Mouse (Mus musculus): ENCODE measurements at regions not wholly inside any gene's neighbourhood (a gene's known extent, or its start where the extent isn't known, plus 50 kb on each side); places are given as distances from the start of the nearest gene placed in this dataset.
"Not testable (repeated sequence)": the region's sequence is repeated elsewhere in the genome, so short reads cannot be mapped to it uniquely, and the experiment has no call there.

DNA sequence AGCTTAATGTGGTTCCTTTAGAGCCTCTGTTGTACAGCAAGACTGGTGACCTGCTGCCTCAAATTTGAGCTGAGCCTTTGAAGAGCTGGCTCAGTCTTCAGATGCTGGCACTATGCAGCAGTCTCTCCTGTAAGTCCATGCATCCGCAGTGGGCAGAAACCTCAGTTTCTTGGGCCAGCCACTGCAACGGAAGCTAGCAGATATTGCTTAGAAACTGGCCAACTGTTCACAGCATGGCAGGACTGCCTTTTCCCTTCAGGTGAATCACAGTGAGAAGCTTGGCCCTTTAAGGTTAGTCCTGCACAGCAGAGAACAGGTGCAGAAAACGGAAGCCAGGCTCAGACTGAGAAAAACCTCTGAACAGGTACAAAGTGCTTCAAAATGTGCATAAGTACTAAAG, 1976.8 kb upstream of the G6pd2 start:
- Histone ChIP-seq H3K36me3 (ENCODE audit: control insufficient read depth, insufficient read depth, low read length) (no peaks in the 10 kb centered on the region), H3K9ac (ENCODE audit: low read depth, low read length) (no peak overlapping the region), H3K9me3 (ENCODE audit: control insufficient read depth, low read length) (no peaks in the 10 kb centered on the region), H3K4me1 (ENCODE audit: control insufficient read depth, insufficient read depth, low read length) (no peaks in the 10 kb centered on the region), H3K4me2 (ENCODE audit: low read depth, low read length) (no peak overlapping the region), H3K27me3 (replicated peaks; ENCODE audit: control insufficient read depth, insufficient read depth, low read length) (no peaks in the 10 kb centered on the region), H3K4me3 (ENCODE audit: low read length) (no peak overlapping the region), H3K27ac (ENCODE audit: low read length) (no peak overlapping the region)
- WGBS: 86% methylated on average over 3 of the region's 3 CpGs
- ATAC-seq: no peak

DNA sequence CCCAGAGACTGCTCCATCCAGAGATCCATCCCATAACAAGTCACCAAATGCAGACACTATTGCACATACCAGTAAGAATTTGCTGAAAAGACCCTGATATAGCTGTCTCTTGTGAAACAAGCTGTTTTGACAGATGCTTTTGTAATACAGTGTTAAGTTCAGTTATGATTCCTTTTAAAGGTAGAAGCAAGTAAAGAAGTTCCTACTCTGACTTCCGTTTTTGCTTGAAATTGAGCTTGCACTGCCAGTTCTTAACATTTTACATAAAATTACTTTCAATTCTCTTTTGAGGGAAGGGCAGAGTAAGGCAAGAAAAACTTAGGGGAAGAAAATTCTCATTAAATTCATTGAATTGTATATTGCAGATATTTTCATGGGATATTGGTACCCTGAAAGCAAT, 1962.9 kb upstream of the G6pd2 start:
- ATAC-seq: no peak
- WGBS: 71% methylated on average over 1 of the region's 1 CpGs

DNA sequence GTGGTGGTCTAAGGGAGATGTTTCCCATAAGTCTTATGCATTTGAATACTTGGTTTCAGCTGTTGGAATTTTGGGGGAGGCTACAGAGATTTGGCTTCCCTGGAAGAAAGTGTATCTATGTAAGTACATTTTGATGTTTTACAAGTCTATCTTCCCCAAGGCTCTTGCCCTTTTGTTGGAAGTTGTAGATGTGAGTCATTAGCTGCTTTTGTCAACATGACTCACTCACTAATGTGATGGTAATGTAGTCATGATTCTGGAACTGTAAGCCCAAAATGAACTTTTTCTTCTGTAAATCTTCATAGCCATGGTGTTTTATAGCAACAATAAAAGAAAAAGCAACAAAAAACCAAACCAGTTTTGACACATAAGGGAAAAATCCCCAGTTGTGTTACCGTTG, 1961.0 kb upstream of the G6pd2 start:
- no peaks in the 10 kb centered on the region for H3K36me3 ChIP-seq (ENCODE audit: control insufficient read depth, insufficient read depth, low read length)
- H3K27ac ChIP-seq (ENCODE audit: low read length): no peak overlapping the region
- WGBS: 97% methylated on average over 1 of the region's 1 CpGs
- no peak overlapping the region for H3K4me3 ChIP-seq (ENCODE audit: low read length)
- H3K4me2 ChIP-seq (ENCODE audit: low read depth, low read length): no peak overlapping the region
- no peaks in the 10 kb centered on the region for H3K9me3 ChIP-seq (ENCODE audit: control insufficient read depth, low read length)
- no peak for ATAC-seq
- no peak overlapping the region for H3K9ac ChIP-seq (ENCODE audit: low read depth, low read length)
- H3K27me3 ChIP-seq (replicated peaks; ENCODE audit: control insufficient read depth, insufficient read depth, low read length): no peaks in the 10 kb centered on the region
- H3K4me1 ChIP-seq (ENCODE audit: control insufficient read depth, insufficient read depth, low read length): no peaks in the 10 kb centered on the region

More for the DNA sequence above, 1962.9 kb upstream of the G6pd2 start:
- Histone ChIP-seq H3K27ac (ENCODE audit: low read length) (no peak overlapping the region), H3K9ac (ENCODE audit: low read depth, low read length) (no peak overlapping the region), H3K4me1 (ENCODE audit: control insufficient read depth, insufficient read depth, low read length) (no peaks in the 10 kb centered on the region), H3K4me2 (ENCODE audit: low read depth, low read length) (no peak overlapping the region), H3K9me3 (ENCODE audit: control insufficient read depth, low read length) (no peaks in the 10 kb centered on the region), H3K36me3 (ENCODE audit: control insufficient read depth, insufficient read depth, low read length) (no peaks in the 10 kb centered on the region), H3K4me3 (ENCODE audit: low read length) (no peak overlapping the region), H3K27me3 (replicated peaks; ENCODE audit: control insufficient read depth, insufficient read depth, low read length) (no peaks in the 10 kb centered on the region)

DNA sequence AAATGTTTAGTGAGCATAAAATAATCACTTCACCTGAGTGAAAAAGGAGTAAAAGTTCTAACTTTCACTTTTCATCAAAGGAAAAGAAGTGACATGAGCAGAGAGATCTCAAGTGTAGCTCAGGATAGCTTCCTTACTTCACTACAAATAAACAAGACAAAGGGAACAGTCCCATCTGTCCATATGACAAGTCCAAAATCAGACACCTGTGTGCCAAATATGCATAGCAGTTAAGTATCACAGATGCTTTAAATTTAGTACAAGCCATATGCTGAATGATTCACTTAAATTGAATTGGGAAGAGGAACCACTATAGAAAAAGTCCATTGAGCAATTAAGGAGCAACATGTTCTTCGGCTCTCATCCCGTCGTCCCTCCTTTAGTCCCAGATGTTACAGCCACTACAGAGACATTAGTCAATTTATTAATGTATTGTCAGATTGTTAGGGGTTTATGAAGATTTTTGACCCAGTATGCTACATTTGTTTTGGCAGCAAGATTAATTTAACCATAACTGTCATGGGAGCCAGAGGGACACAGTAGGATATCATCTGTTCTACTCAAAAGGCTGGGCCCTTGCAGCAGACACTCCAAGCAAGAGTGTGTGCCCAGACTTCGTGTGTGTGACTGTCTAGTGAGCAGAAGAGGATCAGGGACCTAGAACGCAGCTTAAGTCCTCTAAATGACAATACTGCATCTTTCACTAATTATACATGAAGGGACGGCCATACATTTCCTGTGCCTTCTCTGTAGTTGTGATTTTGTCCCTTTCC, 1914.5 kb upstream of the G6pd2 start:
- Histone ChIP-seq H3K27ac (ENCODE audit: low read length) (no peak overlapping the region), H3K4me3 (ENCODE audit: low read length) (no peak overlapping the region), H3K27me3 (replicated peaks; ENCODE audit: control insufficient read depth, insufficient read depth, low read length) (no peaks in the 10 kb centered on the region), H3K9me3 (ENCODE audit: control insufficient read depth, low read length) (no peaks in the 10 kb centered on the region), H3K9ac (ENCODE audit: low read depth, low read length) (no peak overlapping the region), H3K4me1 (ENCODE audit: control insufficient read depth, insufficient read depth, low read length) (no peaks in the 10 kb centered on the region), H3K4me2 (ENCODE audit: low read depth, low read length) (no peak overlapping the region), H3K36me3 (ENCODE audit: control insufficient read depth, insufficient read depth, low read length) (no peaks in the 10 kb centered on the region)
- ATAC-seq: no peak
- WGBS: 79% methylated on average over 6 of the region's 6 CpGs

DNA sequence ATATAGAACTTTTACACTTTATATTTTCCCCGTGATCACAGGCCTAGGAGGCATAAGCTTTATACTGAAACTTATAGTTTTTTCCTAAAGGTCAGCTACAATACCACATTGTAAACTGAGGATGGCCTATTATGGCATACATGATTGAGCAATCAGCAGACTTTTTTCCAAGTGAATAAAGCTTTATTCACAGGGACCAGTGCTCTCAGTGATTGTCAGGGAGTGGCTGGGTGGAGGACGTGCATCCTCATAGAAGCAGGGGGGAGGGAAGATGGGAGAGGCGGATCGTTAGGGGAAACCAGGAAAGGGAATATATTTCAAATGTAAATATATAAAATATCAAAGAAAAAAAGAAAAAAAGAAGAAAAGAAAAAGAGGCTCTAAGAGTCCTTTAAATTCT, 1886.7 kb upstream of the G6pd2 start:
- H3K4me3 ChIP-seq (ENCODE audit: low read length): no peak overlapping the region
- H3K9me3 ChIP-seq (ENCODE audit: control insufficient read depth, low read length): no peaks in the 10 kb centered on the region
- 70% methylated on average over 4 of the region's 4 CpGs for WGBS
- no peak for ATAC-seq
- no peaks in the 10 kb centered on the region for H3K27me3 ChIP-seq (replicated peaks; ENCODE audit: control insufficient read depth, insufficient read depth, low read length)
- no peaks in the 10 kb centered on the region for H3K36me3 ChIP-seq (ENCODE audit: control insufficient read depth, insufficient read depth, low read length)
- H3K4me2 ChIP-seq (ENCODE audit: low read depth, low read length): no peak overlapping the region
- no peak overlapping the region for H3K9ac ChIP-seq (ENCODE audit: low read depth, low read length)
- no peaks in the 10 kb centered on the region for H3K4me1 ChIP-seq (ENCODE audit: control insufficient read depth, insufficient read depth, low read length)
- no peak overlapping the region for H3K27ac ChIP-seq (ENCODE audit: low read length)

DNA sequence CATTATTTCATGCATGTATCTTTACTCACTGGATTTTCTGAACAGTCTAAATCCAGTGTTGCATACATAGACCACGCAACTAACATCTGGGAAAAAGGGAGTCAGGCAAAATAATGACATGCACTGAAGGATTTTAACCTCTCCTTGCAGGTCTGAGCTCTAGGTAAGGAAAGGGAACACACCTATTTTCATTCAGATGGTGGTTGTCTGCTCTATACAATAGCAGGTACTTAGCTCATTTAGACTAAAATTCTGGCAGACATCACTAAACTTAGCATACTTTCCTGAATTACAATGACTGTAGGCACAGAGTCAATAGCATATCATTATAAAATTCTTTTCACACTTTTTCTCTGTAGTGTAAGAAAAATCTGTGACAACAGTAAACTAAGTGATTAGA, 1867.8 kb upstream of the G6pd2 start:
- no peak overlapping the region for H3K4me3 ChIP-seq (ENCODE audit: low read length)
- 79% methylated on average over 1 of the region's 1 CpGs for whole genome bisulfite sequencing
- no peaks in the 10 kb centered on the region for H3K4me1 ChIP-seq (ENCODE audit: control insufficient read depth, insufficient read depth, low read length)

DNA sequence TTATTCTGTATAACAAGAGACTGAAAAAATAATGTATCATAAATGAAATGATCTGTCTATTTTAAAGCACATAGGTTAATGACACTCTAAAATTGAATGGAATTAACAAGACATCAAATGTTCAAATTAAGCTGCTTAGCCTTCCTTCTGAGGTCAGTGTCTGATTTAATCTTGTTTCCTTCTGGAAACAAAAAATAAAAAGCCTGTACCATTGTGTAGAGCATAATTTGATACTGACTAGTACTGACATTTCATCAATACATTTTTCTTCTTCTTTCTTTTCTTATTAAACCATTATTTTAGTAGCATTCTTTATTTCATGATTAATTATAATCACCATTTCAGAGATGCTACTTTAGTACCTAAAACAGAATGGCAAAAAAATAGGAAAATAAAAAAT, 1862.9 kb upstream of the G6pd2 start:
- Histone ChIP-seq H3K4me2 (ENCODE audit: low read depth, low read length) (no peak overlapping the region), H3K9ac (ENCODE audit: low read depth, low read length) (no peak overlapping the region), H3K27me3 (replicated peaks; ENCODE audit: control insufficient read depth, insufficient read depth, low read length) (no peaks in the 10 kb centered on the region), H3K27ac (ENCODE audit: low read length) (no peak overlapping the region), H3K9me3 (ENCODE audit: control insufficient read depth, low read length) (no peaks in the 10 kb centered on the region), H3K36me3 (ENCODE audit: control insufficient read depth, insufficient read depth, low read length) (no peaks in the 10 kb centered on the region), H3K4me1 (ENCODE audit: control insufficient read depth, insufficient read depth, low read length) (no peaks in the 10 kb centered on the region), H3K4me3 (ENCODE audit: low read length) (no peak overlapping the region)
- ATAC-seq: no peak

More for the DNA sequence above, 1867.8 kb upstream of the G6pd2 start:
- H3K4me2 ChIP-seq (ENCODE audit: low read depth, low read length): no peak overlapping the region
- no peak overlapping the region for H3K9ac ChIP-seq (ENCODE audit: low read depth, low read length)
- H3K9me3 ChIP-seq (ENCODE audit: control insufficient read depth, low read length): no peaks in the 10 kb centered on the region
- H3K27me3 ChIP-seq (replicated peaks; ENCODE audit: control insufficient read depth, insufficient read depth, low read length): no peaks in the 10 kb centered on the region
- no peaks in the 10 kb centered on the region for H3K36me3 ChIP-seq (ENCODE audit: control insufficient read depth, insufficient read depth, low read length)
- no peak for ATAC-seq
- H3K27ac ChIP-seq (ENCODE audit: low read length): no peak overlapping the region

DNA sequence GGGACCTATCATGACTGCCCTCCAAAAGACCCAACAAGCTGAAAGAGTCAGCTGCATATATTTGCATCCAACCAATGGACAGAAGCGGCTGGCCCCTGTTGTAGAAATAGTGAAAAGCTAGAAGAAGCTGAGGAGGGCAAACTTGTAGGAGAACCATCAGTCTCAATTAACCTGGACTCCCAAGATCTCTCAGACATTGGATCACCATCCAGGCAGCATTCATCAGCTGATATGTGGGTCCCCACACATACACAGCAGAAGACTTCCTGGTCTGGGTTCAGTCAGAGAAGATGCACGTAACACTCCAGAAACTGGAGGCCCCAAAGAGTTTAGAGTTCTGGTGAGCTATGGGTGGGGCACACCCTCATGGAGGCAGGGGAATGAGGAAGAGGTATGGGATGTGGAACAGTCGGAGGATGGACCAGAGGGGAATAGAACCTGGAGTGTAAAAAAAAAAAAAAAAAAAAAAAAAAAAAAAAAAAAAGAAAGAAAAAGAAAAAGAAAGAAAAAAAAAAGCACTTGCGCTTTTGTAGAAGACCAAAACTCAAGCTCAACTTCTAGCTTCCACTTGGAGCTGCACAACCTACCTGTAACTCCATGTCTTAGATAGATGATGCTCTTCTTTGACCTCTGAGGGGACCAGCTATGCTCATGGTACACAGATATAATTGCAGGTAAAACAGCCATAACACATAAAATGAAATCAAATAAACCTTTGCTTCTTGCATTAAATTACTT, 1860.6 kb upstream of the G6pd2 start:
- no peak overlapping the region for H3K4me3 ChIP-seq (ENCODE audit: low read length)
- no peaks in the 10 kb centered on the region for H3K9me3 ChIP-seq (ENCODE audit: control insufficient read depth, low read length)
- H3K9ac ChIP-seq (ENCODE audit: low read depth, low read length): no peak overlapping the region
- H3K36me3 ChIP-seq (ENCODE audit: control insufficient read depth, insufficient read depth, low read length): no peaks in the 10 kb centered on the region
- H3K27ac ChIP-seq (ENCODE audit: low read length): no peak overlapping the region
- no peak for ATAC-seq
- no peaks in the 10 kb centered on the region for H3K27me3 ChIP-seq (replicated peaks; ENCODE audit: control insufficient read depth, insufficient read depth, low read length)
- no peaks in the 10 kb centered on the region for H3K4me1 ChIP-seq (ENCODE audit: control insufficient read depth, insufficient read depth, low read length)
- 85% methylated on average over 4 of the region's 4 CpGs for WGBS
- no peak overlapping the region for H3K4me2 ChIP-seq (ENCODE audit: low read depth, low read length)

DNA sequence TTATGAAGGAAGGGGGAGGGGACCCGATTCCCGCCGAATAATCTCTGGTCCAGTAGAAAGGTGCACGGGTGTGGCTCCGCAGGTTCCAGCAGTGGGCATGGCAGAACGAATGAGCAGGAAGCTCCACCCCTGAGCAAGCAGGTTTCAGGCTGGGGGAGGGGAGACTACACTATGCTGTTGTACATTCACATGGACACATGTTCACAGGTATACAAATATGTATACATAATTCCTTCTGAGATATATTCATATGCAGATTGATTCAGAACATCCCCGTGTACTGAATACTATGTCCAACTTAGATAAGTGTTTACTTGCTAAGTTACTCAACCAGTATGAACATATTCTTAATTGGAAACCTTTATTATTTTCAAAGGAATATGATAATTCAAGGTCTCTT, 1852.4 kb upstream of the G6pd2 start:
- ATAC-seq; H3K27ac ChIP-seq (ENCODE audit: low read length); H3K4me3 ChIP-seq (ENCODE audit: low read length); H3K9ac ChIP-seq (ENCODE audit: low read depth, low read length); H3K9me3 ChIP-seq (ENCODE audit: control insufficient read depth, low read length); H3K4me2 ChIP-seq (ENCODE audit: low read depth, low read length); H3K36me3 ChIP-seq (ENCODE audit: control insufficient read depth, insufficient read depth, low read length); H3K27me3 ChIP-seq (replicated peaks; ENCODE audit: control insufficient read depth, insufficient read depth, low read length); H3K4me1 ChIP-seq (ENCODE audit: control insufficient read depth, insufficient read depth, low read length): not testable (repeated sequence)
- 85% methylated on average over 2 of the region's 7 CpGs for WGBS
